Mouse (Mus musculus) urinary bladder, postnatal 0 days (tissue): Measurements from ENCODE around the gene Nrg4. TPM values are rescaled to one million over a fixed set of nuclear protein-coding genes. Genes with fewer than 3 reads are reported as not detected.

Source experiments
- polyA plus RNA-seq: library from polyadenylated mRNA; unstranded; fragments of >200 nt; fragmentation: Nextera tagmentation; extraction: Ambion mirVana; gene quantifications from 2 replicates; pipeline ENCODE4 v1.2.1, GENCODE M21; 2015

The Nrg4 gene
- 0.57 and 0.71 TPM in 2 replicates for polyA plus RNA-seq

GRCm38 (mm10) chr9:55326515-55327233 lies at the start of gene Nrg4, which contains the start of gene Tmem266:
Gene Nrg4 (minus strand): TSS chr9:55326844.
Gene Tmem266 (plus strand): TSS chr9:55326913.

GRCm38 (mm10) chr9:55208790-55209481 lies 117.7 kb downstream of the Nrg4 start, which contains the start of gene Fbxo22:
Gene Fbxo22 (plus strand): TSS chr9:55208925.

Other genes starting within 250 kb of the Nrg4 start
- 25.7 and 29.9 TPM in 2 replicates for gene Ube2q2, start 178.0 kb downstream of the Nrg4 start, polyA plus RNA-seq
- 36.0 and 37.3 TPM in 2 replicates for gene Fbxo22, start 117.9 kb downstream of the Nrg4 start, polyA plus RNA-seq
- gene Tmem266, start 69 bp upstream of the Nrg4 start, polyA plus RNA-seq = 0.05 TPM in 1 of 2 replicates, not detected in the other
- 153 and 171 TPM in 2 replicates for gene Etfa, start 185.4 kb upstream of the Nrg4 start, polyA plus RNA-seq
- gene Isl2, start 211.8 kb upstream of the Nrg4 start, polyA plus RNA-seq = 0.22 and 0.51 TPM in 2 replicates